Mouse (Mus musculus) kidney, embryonic 16.5 days (tissue): ENCODE data around the gene Ralbp1. TPM values are rescaled to one million over a fixed set of nuclear protein-coding genes. Genes with fewer than 3 reads are reported as not detected.
A peak's percentile ranks its signal among the peaks of the same experiment; 100 is the strongest.

Source experiments
- ATAC-seq: fragments of 200-750 bp; cut with Nextera tagmentation; 2 replicates; pipeline ENCODE4 v1.8.0; 2017; ENCODE audit warnings: moderate TSS enrichment; ENCODE audit not compliant: low FRiP score, low TSS enrichment
- H3K27ac ChIP-seq: fragments of 300-500 bp; sonication (generic); 2 replicates; pipeline ENCODE4 v1.5.1; 2014; ENCODE audit warnings: low read length
- H3K27me3 ChIP-seq: fragments of 300-500 bp; sonication (generic); 2 replicates; pipeline ENCODE4 v1.6.1; 2014; ENCODE audit warnings: low read length, control low read depth, mixed read lengths; ENCODE audit not compliant: insufficient read depth
- H3K36me3 ChIP-seq: fragments of 300-500 bp; sonication (generic); 2 replicates; pipeline ENCODE4 v1.6.1; 2014; ENCODE audit warnings: low read length, control low read depth, mixed read lengths; ENCODE audit not compliant: insufficient read depth
- H3K4me1 ChIP-seq: fragments of 300-500 bp; sonication (generic); 2 replicates; pipeline ENCODE4 v1.6.1; 2014; ENCODE audit warnings: low read length, control low read depth, mixed read lengths; ENCODE audit not compliant: insufficient read depth
- H3K4me2 ChIP-seq: fragments of 300-500 bp; sonication (generic); replicated peaks from 2 replicates; pipeline ENCODE4 v1.6.1; 2014; ENCODE audit warnings: low read depth, low read length
- H3K4me3 ChIP-seq: fragments of 300-500 bp; sonication (generic); 2 replicates; pipeline ENCODE4 v1.5.1; 2014; ENCODE audit warnings: mild to moderate bottlenecking, low read length
- H3K9ac ChIP-seq: fragments of 300-500 bp; sonication (generic); replicated peaks from 2 replicates; pipeline ENCODE4 v1.6.1; 2014; ENCODE audit warnings: low read length
- H3K9me3 ChIP-seq: fragments of 300-500 bp; sonication (generic); 2 replicates; pipeline ENCODE4 v1.6.1; 2016; ENCODE audit warnings: low read length, control low read depth
- WGBS: fragments of 180-500 bp; shearing (Covaris S2); extraction: QIAGEN DNeasy Blood & Tissue Kit; methylation state at CpG from one replicate; pipeline ENCODE4 v1.1.7; 2014; 5-methylcytosine and 5-hydroxymethylcytosine counted together
- polyA plus RNA-seq: library from polyadenylated mRNA; unstranded; fragments of >200 nt; fragmentation: Nextera tagmentation; extraction: Ambion mirVana; gene quantifications from 2 replicates; pipeline ENCODE4 v1.2.1, GENCODE M21; 2015

Ralbp1 gene
- 68.7 and 71.0 TPM in 2 replicates for polyA plus RNA-seq

GRCm38 (mm10) chr17:65885697-65886529 lies at the start of gene Ralbp1:
Gene Ralbp1 (minus strand): TSS chr17:65885798.
- Histone ChIP-seq H3K27me3 (no peaks in the 10 kb centered on the region), H3K9ac (peak within 1 kb of the TSS; percentile 85), H3K27ac (peak within 1 kb of the TSS; percentile 100), H3K4me3 (peak within 1 kb of the TSS; percentile 93), H3K9me3 (no peaks in the 10 kb centered on the region), H3K4me1 (peaks cover 31% of the 10 kb centered on the region), H3K36me3 (no peaks in the 10 kb centered on the region), H3K4me2 (peak within 1 kb of the TSS; percentile 92)
- no peak for ATAC-seq
- 3% methylated on average over 14 of the region's 14 CpGs for WGBS

GRCm38 (mm10) chr17:65933741-65934140 lies 48.1 kb upstream of the Ralbp1 start:
- Histone ChIP-seq H3K4me3 (no peak overlapping the region), H3K4me1 (peaks cover 16% of the 10 kb centered on the region; the same call in 1 of the 2 replicates), H3K27me3 (no peaks in the 10 kb centered on the region), H3K36me3 (peaks cover 29% of the 10 kb centered on the region), H3K4me2 (no peak overlapping the region), H3K27ac (no peak overlapping the region), H3K9ac (no peak overlapping the region), H3K9me3 (peaks cover 5% of the 10 kb centered on the region; the same call in 1 of the 2 replicates)
- ATAC-seq = no peak
- WGBS = 94% methylated on average over 2 of the region's 2 CpGs

- Histone ChIP-seq H3K27me3 (no peaks in the 10 kb centered on the region), H3K9ac (no peak overlapping the region), H3K9me3 (no peaks in the 10 kb centered on the region), H3K36me3 (peaks cover 25% of the 10 kb centered on the region), H3K27ac (no peak overlapping the region), H3K4me1 (0 out of 2 replicates have a peak, but pooled peaks cover 9% of the 10 kb centered on the region), H3K4me3 (no peak overlapping the region), H3K4me2 (no peak overlapping the region)
- WGBS = 51% methylated on average over 6 of the region's 6 CpGs
- ATAC-seq = no peak
Observed at GRCm38 (mm10) chr17:65931525-65931924, 45.9 kb upstream of the Ralbp1 start.

- H3K9ac ChIP-seq = no peak overlapping the region
- H3K36me3 ChIP-seq = peaks cover 27% of the 10 kb centered on the region
- H3K27me3 ChIP-seq = no peaks in the 10 kb centered on the region
- H3K4me2 ChIP-seq = no peak overlapping the region
- 0 out of 2 replicates have a peak, but pooled peaks cover 8% of the 10 kb centered on the region for H3K4me1 ChIP-seq
- 76% methylated on average over 6 of the region's 6 CpGs for WGBS
- H3K27ac ChIP-seq = no peak overlapping the region
- H3K4me3 ChIP-seq = no peak overlapping the region
- no peaks in the 10 kb centered on the region for H3K9me3 ChIP-seq
- ATAC-seq = no peak
Observed at GRCm38 (mm10) chr17:65930960-65931359, 45.4 kb upstream of the Ralbp1 start.

- Histone ChIP-seq H3K27me3 (no peaks in the 10 kb centered on the region), H3K4me3 (no peak overlapping the region), H3K4me2 (no peak overlapping the region), H3K9ac (no peak overlapping the region), H3K27ac (no peak overlapping the region), H3K9me3 (no peaks in the 10 kb centered on the region), H3K4me1 (0 out of 2 replicates have a peak, but pooled peaks cover 8% of the 10 kb centered on the region), H3K36me3 (peaks cover 31% of the 10 kb centered on the region)
- 93% methylated on average over 7 of the region's 7 CpGs for WGBS
- ATAC-seq = no peak
Observed at GRCm38 (mm10) chr17:65930158-65930826, 44.7 kb upstream of the Ralbp1 start.

GRCm38 (mm10) chr17:65929319-65929978 lies 43.9 kb upstream of the Ralbp1 start:
- no peak overlapping the region for H3K9ac ChIP-seq
- H3K36me3 ChIP-seq = peaks cover 34% of the 10 kb centered on the region
- ATAC-seq = no peak
- H3K27ac ChIP-seq = no peak overlapping the region
- H3K4me2 ChIP-seq = no peak overlapping the region
- H3K9me3 ChIP-seq = no peaks in the 10 kb centered on the region
- H3K27me3 ChIP-seq = no peaks in the 10 kb centered on the region
- 84% methylated on average over 22 of the region's 22 CpGs for WGBS
- H3K4me1 ChIP-seq = 0 out of 2 replicates have a peak, but pooled peaks cover 8% of the 10 kb centered on the region
- H3K4me3 ChIP-seq = no peak overlapping the region

GRCm38 (mm10) chr17:65927077-65927476 lies 41.5 kb upstream of the Ralbp1 start:
- Histone ChIP-seq H3K4me3 (no peak overlapping the region), H3K9ac (no peak overlapping the region), H3K27ac (no peak overlapping the region), H3K9me3 (no peaks in the 10 kb centered on the region), H3K4me2 (no peak overlapping the region), H3K36me3 (peaks cover 35% of the 10 kb centered on the region), H3K4me1 (0 out of 2 replicates have a peak, but pooled peaks cover 8% of the 10 kb centered on the region), H3K27me3 (no peaks in the 10 kb centered on the region)
- no peak for ATAC-seq
- WGBS = 66% methylated on average over 4 of the region's 4 CpGs

- Histone ChIP-seq H3K27ac (no peak overlapping the region), H3K36me3 (peaks cover 32% of the 10 kb centered on the region), H3K9me3 (no peaks in the 10 kb centered on the region), H3K4me3 (no peak overlapping the region), H3K9ac (no peak overlapping the region), H3K4me1 (no peaks in the 10 kb centered on the region), H3K4me2 (no peak overlapping the region), H3K27me3 (no peaks in the 10 kb centered on the region)
- ATAC-seq = no peak
- WGBS = 21% methylated on average over 5 of the region's 5 CpGs
Observed at GRCm38 (mm10) chr17:65924218-65924617, 38.6 kb upstream of the Ralbp1 start.

GRCm38 (mm10) chr17:65921975-65922374 lies 36.4 kb upstream of the Ralbp1 start:
- no peak for ATAC-seq

More at GRCm38 (mm10) chr17:65921975-65922374, 36.4 kb upstream of the Ralbp1 start:
- Histone ChIP-seq H3K27me3 (no peaks in the 10 kb centered on the region), H3K9me3 (no peaks in the 10 kb centered on the region), H3K36me3 (peaks cover 26% of the 10 kb centered on the region), H3K4me1 (0 out of 2 replicates have a peak, but pooled peaks cover 3% of the 10 kb centered on the region), H3K4me3 (no peak overlapping the region), H3K9ac (no peak overlapping the region), H3K27ac (no peak overlapping the region), H3K4me2 (no peak overlapping the region)
- WGBS = 80% methylated on average over 6 of the region's 6 CpGs
